Mouse (Mus musculus) frontal cortex, adult (tissue): ENCODE data around the gene Golph3.

ENCODE experiments used
- ATAC-seq: cut with Nextera tagmentation; 2 replicates; pipeline ENCODE4 v1.9.2; 2017; ENCODE audit warnings: mild to moderate bottlenecking, moderate library complexity, mixed read lengths; ENCODE audit not compliant: low TSS enrichment

Gene Golph3

DNA sequence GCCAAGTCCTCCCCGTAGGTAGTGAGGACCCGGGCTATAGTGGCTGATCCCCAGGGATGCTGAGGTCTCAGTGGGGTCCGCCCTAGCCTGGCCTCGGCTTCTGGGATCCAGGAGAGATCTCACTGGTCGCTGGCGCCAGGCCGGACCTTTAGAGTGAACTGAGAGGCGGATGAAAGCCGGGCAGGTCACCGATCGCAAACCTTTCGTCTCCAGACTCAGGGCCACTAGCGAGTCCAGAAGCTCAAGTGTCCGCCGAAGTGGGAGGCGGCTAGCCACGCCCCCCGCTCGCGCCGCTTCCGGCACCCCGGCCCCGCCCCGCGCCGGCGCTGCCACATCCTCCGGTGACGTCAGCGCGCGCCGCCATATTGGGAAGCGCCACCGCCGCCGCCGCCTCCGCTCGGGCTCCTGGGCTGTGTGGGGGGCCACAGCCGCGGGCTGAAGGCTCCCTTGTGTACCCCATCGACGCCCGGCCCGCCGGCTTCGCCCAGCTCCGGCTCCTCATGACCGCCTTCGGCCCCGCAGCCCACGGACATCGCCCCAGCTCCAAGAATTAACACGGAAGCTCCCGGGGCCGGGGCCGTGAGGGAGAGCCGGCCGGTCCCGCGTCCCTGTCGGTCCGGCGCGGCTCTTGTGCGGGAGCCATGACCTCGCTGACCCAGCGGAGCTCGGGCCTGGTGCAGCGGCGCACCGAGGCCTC, at the start of gene Golph3:
TSS of gene Golph3 (plus strand) at position 360 of the 697 bp plus-strand sequence.
- ATAC-seq: peak; percentile 88

DNA sequence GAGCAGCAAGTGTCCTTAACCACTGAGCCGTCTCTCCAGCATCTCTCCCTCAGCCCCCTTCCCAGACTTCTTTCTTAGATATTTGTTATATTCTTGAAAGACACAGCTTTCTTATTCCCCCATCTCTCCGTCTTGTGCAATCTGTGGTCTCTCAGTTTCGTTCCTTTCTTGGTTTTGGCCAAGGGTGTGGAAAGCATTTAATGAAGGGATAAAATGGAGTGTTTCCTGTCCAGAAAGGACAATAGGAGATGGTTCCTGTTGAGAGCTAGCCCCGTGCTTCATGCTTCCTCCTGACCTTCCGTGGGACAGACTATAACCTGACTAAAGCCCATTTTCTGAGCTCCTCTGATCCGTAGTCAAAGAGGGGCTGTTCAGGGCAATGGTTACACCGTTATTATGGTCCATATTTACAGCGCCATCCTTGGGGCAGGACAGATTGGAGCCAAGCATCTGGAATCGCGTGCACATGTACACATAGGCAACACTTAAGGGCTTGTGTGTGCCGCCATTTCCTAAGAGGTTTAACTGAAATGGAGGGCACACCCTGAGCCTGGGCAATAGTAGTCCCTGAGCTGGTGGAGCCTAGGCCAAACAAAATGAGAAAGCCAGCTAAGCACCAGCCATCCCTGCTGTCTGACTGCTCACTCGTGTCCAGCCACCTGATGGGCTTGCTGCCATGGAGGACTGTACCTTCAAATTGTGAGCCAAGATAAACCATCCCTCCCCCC, 47.8 kb upstream of the Golph3 start:
- no peak for ATAC-seq

DNA sequence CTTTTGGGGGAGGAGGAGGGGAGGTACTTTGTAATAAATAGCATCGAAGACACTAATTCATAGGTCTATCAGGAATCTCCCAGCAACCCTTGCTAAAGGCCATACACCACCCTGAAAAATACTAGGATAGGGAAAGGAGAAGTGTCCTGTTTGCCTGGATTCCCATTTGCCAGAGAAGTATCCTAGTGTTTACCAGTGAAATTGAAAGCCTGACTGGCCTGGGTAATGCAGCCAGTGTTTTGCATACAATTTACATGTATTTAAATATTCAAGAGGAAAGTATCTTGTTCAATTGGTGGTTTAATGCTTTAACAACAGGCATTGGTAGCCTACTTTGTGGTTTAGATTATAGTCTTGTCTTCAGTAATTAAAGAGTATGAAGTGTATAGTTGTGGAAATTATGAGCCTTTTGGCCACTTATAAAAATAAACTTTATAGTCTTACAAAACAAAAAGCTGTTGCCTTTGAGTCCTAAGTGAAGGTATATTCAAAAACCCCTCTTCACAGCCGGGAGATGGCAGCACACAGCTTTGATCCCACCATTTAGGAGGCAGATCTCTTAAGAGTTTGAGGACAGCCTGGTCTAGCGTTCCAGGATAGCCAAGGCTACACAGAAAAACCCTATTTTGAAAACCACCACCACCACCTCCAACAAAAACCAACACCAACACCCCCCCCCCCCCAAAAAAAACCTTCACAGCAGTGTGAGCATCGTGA, 47.0 kb upstream of the Golph3 start:
- peak; percentile 51 for ATAC-seq

DNA sequence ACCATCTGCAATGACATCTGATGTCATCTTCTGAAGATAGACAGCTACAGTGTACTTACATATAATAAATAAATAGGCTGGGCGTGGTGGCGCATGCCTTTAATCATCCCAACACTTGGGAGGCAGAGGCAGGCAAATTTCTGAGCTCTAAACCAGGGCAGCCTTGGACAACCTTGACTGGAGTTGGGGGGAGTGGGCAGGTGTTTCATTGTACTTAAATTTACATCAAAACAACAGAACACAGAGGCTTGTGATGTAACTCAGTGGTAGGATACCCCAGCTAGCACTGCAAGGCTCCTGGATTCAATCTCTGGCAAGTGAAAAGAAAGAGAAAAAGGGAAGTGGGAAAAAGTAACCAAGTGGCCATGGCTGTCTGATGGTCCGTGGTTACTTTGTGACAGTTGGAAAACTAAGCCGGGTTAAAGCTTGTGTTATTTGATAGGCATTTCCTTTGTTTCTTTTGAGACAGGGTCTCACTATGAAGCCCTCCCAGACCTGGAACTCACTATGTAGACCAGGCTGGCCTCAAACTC, 46.1 kb upstream of the Golph3 start:
- ATAC-seq: no peak

DNA sequence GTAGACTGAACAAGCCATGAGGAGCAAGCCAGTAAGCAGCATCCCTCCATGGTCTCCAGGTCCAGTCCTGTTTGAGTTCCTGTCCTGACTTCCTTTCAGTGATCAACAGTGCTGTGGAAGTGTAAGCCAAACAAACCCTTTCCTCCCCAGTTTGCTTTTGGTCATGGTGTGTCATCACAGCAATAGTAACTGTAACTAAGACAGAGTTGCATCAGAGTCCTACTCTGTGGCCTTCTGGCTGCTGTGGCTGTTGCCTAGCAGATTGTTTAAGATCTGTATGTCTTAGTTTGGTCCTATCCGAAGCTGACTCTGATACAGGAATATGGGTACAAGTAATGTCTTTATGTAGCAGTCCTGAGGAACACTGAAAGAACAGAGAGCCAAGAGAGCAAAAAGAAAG, 41.4 kb upstream of the Golph3 start:
- no peak for ATAC-seq

DNA sequence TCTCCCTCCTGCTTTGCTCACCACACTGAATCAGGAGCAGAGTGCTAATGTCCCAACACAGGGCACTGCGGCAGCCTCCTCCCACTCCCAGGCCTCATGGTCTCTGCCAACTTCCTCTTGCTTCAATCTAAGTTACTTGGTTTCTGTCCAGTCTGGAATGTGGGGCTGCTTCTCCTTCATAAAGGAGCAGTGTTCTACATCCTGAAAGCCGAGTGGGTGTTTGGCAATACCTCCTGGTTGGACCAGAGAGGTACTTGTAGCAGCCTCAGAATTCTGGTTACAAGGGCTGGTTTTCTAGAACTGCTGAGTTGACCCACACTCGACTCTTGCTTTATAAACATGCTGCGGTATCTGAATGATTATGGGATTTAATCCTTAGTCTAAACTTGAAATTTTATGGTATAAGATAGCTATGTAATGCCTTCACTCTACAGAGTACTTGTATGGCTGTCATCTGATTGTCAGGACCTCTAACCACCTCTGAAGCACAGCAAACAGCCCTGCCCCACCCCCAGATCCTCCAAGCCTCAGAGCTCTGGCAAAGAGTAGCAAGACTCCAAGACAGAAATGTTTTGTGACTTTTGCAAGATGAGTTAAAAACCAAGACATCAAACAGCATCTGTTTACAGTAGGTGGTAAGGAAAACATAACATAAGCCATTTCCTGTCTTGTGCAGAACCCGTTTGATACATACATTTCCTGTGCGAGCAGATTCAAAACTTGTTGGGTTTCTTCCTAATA, 36.3 kb upstream of the Golph3 start:
- peak; percentile 87 for ATAC-seq

DNA sequence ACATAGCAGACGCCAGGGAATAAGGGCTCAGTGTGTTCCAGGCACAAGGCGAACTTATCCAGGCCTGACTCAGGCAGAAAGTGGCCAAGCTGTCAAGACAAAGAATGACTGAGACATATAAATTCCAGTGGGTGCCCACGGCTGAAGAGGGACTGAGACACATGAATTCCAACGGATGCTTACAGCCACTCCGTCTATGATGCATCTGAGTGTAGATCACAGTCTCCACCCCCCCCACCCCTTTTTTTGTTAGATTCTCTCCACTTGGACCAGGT, 35.8 kb upstream of the Golph3 start:
- no peak for ATAC-seq

DNA sequence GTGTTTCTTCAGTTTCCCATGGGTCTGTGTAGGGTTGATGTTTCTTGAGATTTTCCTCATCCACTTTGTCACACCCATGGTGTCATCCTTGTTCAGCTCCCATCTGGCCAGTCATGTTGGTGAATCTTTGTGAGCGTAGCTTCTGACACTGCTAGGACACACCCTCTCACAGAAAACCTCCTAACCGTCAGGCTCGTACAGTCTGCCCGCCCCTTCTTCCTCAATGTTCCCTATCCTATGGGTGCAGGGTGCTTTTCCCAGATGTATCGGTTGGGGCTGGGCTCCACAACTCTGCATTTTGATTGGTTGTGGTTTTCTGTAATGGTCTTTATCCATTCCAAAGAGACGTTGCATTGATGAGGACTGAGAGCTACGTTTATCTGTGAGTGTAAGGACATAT, 30.9 kb upstream of the Golph3 start:
- no peak for ATAC-seq

DNA sequence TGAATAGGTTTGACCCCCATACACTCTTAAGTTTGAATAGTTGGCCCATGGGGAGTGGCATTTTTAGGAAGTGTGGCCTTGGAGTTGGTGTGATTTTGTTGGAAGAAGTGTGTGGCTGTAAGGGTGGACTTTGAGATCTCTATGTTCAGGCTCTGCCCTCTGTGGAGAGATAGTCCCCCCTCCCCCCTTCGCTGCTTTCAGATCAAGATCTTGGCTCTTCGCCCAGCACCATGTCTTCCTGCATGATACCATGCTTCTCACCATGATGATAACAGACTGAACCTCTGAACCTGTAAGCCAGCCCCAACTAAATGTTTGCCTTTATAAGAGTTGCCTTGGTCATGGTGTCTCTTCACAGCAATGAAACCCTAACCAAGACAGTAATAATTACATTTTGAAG, 29.5 kb upstream of the Golph3 start:
- ATAC-seq: no peak

DNA sequence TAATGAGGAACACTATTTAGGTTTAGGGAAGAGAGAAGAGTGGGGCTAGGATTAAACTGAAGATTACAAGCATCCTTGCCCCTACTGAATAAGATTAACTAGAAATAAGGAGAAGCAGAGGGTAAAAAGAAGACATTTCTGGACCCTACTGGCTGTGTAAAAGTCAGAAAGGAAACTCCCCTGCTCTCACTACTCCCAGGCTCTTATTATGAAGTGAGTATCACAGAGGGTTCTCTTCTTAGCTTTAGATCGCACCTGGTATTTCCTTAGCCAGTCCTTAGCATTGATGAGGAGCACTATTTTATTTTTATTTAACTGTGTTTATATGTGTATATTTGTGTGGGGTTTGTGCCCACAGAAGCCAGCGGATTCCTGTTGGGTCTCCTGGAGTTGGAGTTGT, 25.0 kb upstream of the Golph3 start:
- no peak for ATAC-seq

DNA sequence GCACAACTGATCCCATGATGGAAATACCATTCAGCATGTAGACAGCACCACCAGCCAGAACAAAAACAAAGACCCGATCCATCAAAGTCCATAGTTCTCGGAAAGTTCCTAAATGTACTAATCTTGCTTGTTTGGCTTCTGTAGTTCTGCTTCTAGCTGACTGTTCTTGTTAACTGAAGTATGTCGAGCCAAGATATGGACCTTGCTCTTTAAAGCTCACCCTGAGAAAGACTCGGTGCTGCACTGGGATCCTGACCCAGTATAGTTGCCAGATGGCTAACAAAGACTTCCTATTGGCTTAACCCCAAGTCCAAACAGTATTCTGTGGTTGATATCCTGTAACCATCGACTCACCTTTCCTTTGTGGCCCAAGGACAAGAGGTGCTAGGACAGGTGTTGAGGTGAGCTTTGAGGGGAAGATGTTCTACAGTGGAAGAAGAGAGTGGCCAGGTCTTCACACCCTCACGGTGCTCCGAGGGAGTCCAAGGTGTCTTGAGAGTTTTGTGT, 23.0 kb upstream of the Golph3 start:
- no peak for ATAC-seq

DNA sequence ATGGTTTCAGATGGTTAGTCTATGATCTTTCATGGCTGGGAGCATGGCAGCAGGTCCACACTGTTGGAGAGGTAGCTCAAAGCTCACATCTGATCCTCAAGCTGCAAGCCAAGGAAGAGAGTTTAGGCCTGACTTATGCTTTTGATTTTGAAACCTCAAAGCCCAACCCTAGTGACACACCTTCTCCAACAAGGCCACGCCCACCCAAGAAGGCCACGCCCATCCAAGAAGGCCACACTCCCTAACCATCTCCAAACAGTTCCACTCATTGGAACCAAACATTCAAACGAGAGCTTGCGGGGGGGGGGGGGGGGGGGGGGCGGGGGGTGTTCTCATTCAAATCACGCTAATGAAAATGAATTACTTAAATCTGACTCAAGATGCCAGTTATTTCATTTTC, 19.5 kb upstream of the Golph3 start:
- ATAC-seq: no peak

DNA sequence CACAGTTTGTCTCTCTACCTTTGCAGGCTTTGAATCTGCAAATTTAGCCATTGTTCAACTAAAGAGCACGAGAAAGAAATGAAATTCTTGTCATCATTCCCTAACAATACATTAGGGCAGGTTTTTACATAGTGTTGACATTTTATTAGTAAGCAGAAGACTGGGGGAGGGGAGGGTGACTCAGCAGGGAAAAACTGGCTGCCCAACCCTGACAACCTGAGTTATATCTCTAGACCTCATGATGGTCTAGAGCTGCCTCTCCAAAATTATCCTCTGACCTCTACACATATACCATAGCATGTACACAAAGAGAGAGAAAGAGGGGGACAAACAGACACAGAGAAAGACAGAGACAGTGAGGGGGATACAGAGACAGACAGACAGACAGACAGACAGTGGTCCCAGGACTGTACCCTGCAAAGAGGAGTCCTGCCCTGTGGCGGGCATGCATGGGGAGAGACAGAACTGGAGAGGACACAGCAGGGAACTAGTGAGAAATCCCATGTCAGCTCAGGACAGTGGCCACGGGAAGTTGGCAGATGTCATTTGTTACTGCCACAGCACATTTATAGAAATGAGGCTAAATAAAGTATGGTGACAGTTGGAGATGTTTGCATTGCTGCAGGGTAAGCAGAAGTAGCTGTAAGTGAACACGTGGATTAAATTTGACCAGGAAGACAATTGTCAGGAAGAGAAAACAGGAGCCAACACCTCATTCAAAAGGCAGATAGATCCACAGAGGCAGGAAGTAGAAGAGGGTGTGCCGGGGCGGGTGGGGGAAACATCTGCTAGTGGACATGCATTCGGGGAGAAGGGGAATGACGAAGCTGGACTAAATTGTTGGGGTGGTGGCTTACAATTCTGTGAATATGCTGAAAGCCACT, 14.8 kb upstream of the Golph3 start:
- ATAC-seq: peak; percentile 85

DNA sequence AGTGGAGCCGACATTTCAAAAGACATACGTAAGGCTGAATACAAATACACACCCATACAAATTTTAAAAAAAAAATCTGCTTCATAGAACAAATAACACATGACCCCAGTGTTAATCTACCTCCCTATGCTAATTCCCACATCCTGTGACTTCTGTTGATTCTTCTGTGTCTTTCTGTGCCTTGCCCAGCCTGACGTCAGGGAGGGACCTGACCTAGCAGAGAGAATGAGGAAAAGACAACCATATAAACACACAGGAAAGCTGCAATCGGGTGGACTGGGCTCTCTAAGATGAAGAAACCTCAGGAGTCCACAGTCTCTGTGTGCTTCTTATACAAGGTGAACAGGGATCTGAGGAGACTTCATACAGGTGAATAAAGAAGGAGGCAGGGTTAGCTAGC, 14.1 kb upstream of the Golph3 start:
- ATAC-seq: peak; percentile 18; the same call in 1 of the 2 replicates

DNA sequence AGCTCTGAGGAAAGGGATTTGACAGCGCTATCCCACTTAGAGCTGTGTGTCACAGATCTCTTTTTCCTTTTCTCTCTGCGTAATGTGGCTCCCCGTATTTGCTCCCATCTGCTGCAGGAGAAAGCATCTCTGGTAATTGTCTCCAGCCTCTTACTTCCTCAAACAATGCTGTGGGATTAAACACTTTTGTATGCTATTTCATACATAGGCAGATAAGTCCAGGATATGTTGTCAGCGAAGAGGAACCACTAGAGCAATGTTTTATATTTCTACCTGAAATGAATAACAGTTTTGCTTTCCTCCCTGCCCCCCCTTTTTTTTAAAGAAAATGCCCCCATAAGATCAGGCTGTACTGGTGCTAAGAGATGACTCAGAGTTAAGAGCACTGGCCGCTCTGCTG, 12.7 kb upstream of the Golph3 start:
- no peak for ATAC-seq

DNA sequence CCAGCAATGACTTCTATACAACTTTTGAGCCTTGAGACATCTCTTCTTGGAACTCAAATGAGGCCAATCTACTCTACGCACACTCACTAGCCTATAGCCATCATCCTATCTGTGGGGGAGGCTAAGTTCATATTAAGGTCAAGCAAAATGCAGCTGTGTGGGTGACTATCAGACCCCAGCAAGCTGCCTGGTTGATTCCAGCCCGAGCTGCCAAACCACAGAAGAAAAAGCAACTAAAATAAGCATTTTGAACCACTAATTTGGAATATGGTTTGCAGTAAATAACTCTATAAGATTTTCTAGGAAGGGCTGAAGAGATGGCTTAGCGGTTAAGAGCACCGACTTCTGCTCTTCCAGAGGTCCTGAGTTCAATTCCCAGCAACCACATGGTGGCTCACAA, 10.6 kb upstream of the Golph3 start:
- no peak for ATAC-seq

DNA sequence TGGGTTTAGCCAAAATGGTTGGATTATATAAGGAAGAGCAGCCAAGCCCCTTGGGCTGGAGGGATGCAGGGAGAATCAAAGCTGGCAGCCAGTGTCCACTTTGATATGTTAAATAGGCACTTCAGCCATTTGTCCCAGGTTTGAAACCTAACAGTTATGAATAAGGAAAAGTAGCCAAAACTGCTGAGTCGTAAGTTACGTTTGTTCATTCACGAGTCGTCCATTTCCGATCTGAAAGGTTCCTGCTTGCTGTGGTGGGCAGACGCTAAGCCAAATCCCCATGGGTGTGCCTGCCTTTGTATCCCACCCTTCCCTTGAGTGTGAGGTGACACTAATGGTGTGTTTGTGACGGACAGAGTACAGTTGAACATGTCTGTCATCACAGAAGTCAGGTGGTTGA, 9.8 kb upstream of the Golph3 start:
- ATAC-seq: no peak

DNA sequence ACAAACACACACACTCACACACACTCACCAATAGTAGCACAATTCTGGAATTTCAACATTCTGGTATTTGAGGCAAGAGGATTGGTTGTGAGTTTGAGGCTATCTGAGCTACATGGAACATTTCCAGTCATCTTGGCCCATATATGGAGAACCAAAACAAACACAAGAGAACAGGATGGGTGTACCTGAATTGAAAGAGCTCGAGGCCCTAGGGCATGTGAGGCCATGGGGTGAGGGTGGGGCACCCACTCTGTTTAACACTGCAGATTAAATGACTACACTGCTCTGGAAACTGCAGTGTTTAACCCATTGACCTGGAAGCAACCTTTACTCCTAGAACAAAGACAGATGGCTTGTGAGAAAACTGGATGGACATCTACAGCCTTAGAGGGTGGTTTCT, 8.0 kb upstream of the Golph3 start:
- ATAC-seq: no peak

DNA sequence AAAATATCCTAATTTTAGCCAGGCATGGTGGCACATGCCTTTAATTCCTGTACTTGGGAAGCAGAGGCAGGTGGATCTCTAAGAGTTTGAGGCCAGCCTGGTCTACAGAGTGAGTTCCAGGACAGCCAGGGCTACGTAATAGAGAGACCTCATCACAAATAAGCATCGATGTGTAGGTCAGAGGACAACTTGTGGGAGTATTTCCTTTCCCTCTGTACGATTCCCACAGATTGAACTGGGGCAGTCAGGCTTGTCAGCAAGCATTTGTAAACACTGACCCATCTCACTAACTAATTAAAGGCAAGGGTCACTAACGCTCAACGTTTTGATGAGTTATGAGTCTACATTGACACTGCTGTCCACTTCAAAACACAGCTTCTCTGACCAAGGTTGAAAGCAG, 6.7 kb upstream of the Golph3 start:
- no peak for ATAC-seq

DNA sequence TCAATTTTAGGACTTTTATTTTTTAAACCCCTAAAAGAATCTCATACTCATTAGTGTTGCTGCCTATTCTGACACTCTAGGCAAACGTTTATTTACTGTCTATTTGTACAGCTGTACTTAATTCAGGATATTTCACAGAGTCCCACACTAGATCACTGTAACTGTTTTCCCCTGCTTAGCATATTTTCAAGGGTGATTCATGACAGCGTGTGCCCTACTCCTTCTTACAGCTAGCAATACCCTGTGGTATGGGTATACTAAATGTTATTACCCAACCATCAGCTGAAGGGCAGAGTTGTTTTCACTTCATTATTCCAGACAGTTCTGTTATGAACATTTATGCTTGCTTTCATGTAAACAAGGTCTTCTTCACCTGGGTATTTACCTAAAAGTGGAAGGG, 5.3 kb upstream of the Golph3 start:
- no peak for ATAC-seq

DNA sequence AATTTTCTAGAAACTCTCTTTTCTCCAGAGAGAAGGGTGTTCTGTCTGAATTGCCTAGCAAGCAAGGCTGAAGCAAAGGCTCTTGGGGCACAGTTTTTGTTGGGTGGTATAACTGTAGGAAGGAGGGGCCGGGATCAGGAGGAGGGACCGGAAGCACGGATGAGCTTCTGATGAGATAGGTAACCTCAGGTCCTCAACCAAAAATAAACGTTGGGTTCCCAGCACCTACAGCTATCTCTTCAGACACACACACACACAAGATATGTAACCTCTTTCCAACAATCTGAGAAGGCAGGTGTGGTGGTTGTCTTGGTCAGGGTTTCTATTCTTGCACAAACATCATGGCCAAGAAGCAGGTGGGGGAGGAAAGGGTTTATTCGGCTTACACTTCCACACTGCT, 4.0 kb upstream of the Golph3 start:
- ATAC-seq: no peak
